Mouse (Mus musculus) gastrocnemius, adult 2 months (tissue): ENCODE results near the gene Syn3. TPM values are rescaled to one million over a fixed set of nuclear protein-coding genes. Genes with fewer than 3 reads are reported as not detected.
A peak's percentile ranks its signal among the peaks of the same experiment; 100 is the strongest.

Source experiments
- DNase-seq: peaks from one replicate; pipeline ENCODE4 v3.0.0; 2022
- H3K27ac ChIP-seq: fragments of 200-600 bp; 2 replicates; pipeline ENCODE4 v1.8.1; 2022; ENCODE audit warnings: mild to moderate bottlenecking
- H3K4me3 ChIP-seq: fragments of 200-600 bp; 2 replicates; pipeline ENCODE4 v1.8.1; 2022; ENCODE audit warnings: mild to moderate bottlenecking, moderate library complexity
- CTCF ChIP-seq: fragments of 200-600 bp; IDR thresholded peaks from 2 replicates; pipeline ENCODE4 v1.8.1; 2022; ENCODE audit warnings: antibody characterized with exemption, mild to moderate bottlenecking, moderate library complexity
- intact Hi-C: fragments of 180-260 bp; cut with DNase I; formaldehyde crosslinking; loops from one replicate; pipeline ENCODE4 v1.15.1; 2025
- total RNA-seq, 2 experiments: library from RNA; stranded (reverse); gene quantifications; 2 replicates each; pipeline ENCODE4 v1.2.3; 2021

Syn3 gene
- total RNA-seq, 2 experiments from 2014 or later: 0.28 TPM

DNA sequence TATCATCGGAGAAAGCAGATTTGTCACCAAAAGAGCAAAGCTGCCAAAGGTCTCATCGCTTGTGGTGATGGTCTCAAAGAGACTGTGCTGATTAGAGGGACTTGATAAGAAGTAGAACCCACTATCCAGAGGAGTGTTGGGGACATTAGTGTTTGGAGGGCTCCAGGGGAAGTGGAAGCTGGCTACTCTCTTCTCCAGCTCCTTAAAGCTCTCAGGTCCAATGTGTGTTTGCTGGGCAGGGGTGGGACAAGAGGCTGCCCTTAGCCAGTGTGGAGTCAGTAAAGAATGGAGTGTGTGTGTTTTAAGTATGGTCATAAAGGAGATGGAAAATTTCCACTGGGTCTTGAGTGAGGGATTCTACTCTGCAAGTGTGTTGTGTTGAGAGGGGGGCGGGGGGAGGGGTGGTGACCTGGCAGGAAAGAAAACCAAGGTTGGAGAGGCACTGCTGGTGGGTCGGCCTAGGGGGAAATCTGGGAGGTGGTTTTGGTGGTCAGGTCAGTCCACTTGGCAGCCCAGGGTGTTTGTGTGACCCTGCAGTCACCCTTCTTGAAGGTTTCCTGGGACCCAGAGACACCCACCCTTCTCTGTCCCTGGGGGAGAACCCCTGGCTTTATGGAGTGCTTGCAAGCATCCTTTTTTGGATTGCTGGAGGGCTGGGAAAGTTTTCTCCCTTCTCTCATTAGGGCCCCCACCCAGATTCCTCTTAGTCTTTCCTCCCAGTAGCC lies 196.9 kb downstream of the Syn3 start:
- TF ChIP-seq CTCF: no peak
- peak overlapping the region; percentile 89 for H3K4me3 ChIP-seq
- intact Hi-C loops: loop anchor here (1.0 to 2.0 kb wide), 2 partner anchors 39 to 151 kb away; no protein-coding TSS in a partner anchor
- H3K27ac ChIP-seq: peak overlapping the region; percentile 96
- peak; percentile 57 for DNase-seq

DNA sequence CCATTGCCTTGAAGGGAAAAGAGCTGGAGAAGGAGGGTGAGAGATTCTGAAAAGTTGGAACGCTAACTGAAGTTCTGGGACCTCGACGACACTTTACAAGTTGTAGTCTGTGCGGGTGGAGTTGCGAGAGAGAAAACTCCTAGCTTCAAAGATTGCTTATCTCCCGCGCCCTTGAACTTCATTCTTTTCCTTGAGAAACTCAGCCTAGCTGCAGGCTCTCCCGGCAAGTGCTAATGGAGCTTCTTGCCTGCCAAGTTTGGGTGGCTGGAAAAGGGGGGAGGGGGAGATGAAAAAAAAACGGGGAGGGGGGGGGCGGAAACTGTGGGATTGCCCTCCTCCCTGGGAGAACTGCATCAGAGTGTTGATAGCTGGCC lies 197.6 kb downstream of the Syn3 start:
- no peak for TF ChIP-seq CTCF
- Histone ChIP-seq H3K4me3 (peak overlapping the region; percentile 89), H3K27ac (peak overlapping the region; percentile 96)
- intact Hi-C loops: no loop called here
- DNase-seq: no peak

DNA sequence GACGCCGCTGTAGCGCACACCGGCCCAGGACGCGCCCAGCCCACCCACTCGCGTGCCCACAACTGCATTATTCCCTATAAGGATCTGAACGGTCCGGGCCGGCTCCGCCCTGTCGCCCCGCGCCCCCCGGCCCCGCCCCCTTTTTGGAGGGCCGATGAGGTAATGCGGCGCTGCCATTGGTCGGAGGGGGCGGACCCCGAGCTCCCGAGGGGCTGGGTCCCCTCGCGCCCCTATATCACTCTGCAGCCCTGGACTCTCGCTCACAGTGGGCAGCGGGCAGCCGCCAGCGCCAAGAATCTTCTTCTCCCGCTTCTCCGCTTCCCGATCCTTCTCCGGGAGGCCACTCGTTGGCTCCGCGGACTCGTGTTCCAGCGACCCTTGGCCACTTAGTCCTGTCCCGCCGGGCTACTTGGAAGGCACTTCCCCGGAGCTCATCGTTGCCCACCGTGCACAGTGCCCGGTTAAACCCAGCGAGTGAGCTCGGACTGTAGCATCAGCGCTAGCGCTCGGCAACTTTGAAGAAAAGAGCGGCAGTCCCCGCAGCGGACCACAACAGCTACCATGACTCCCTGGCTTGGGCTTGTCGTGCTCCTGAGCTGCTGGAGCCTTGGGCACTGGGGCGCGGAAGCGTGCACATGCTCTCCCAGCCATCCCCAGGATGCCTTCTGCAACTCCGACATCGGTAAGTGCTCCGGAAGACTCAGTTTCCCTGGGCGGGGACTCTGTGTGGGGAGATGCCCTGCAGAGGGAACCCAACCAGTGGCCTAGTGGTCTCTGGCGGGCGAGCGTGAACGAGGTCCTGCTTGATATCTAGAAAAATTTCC lies 198.2 kb downstream of the Syn3 start, which contains the start of gene Timp3:
TSS of gene Timp3 (plus strand) at position 80 of the 824 bp plus-strand sequence.
- H3K4me3 ChIP-seq: peak within 1 kb of the TSS; percentile 89
- DNase-seq: peak; percentile 86
- peak within 1 kb of the TSS; percentile 96 for H3K27ac ChIP-seq
- intact Hi-C loops: no loop called here
- TF ChIP-seq CTCF: no peak

DNA sequence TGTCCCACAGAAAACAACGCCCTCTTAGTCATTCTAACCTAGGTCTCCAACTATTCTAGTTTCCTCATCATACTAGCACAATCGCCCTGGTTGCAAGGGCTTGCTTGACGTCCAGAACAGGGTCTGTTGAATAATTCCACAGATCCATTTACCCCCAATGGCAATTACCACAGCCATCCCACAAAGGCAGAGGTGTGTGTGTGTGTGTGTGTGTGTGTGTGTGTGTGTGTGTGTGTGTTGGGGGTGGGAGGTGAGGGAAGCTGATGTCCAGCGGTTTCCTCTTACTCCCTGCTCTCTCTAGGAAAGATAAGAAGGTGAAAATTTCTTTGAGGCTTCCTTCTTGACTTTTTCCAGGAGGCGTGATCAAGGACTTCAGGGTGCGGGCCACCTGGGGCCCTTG lies 198.9 kb downstream of the Syn3 start:
- no peak for TF ChIP-seq CTCF
- H3K27ac ChIP-seq: peak overlapping the region; percentile 96
- DNase-seq: no peak
- peak overlapping the region; percentile 89 for H3K4me3 ChIP-seq
- intact Hi-C loops: loop anchor here (5.0 kb wide), 2 partner anchors 163 to 277 kb away; partner anchors contain the start of gene Fbxo7

DNA sequence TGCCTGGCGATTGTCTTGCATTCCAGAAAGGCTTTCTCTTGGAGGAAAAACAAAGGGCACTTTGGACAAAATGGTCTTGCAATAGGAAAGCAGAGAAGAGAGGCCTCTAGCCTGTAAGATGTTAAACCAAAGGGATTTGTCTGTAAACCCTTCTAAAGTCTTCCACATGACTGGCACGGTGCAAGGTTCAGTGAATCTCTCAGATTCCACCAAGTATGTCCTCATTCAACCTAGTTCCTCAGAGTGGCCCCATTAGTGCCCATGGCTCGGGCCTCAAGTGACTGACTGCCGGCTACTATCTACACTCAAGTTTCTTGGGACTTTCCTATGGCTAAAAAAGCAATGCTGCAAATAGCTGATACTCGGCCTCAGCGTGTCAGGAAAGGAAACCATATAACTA lies 200.4 kb downstream of the Syn3 start:
- Histone ChIP-seq H3K27ac (peak overlapping the region; percentile 61), H3K4me3 (no peak overlapping the region)
- intact Hi-C loops: loop anchor here (5.0 kb wide), 2 partner anchors 164 to 276 kb away; partner anchors contain the start of gene Fbxo7
- DNase-seq: no peak
- TF ChIP-seq CTCF: no peak

DNA sequence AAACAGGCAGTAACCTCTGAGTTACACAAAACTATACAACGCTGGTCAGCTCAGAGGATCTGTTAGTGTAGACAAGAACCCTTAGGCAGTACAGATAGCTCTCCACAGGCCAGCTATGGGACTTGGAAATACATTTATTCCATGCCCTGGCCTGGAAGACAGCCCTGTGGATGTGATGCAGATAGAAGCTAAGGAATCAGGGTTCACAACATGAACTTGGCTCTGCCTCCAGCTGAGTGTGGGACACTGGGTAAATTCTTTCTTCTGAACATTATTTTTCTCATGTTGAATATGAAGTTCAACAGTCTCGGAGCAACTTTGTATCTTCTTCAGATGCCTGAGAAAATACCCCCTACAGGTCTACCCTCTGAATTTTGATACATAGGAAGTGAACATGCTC lies 201.4 kb downstream of the Syn3 start:
- no peak for DNase-seq
- TF ChIP-seq CTCF: no peak
- Histone ChIP-seq H3K4me3 (no peak overlapping the region), H3K27ac (peak overlapping the region; percentile 61; the same call in 1 of the 2 replicates)
- intact Hi-C loops: loop anchor here (5.0 kb wide), 2 partner anchors 165 to 275 kb away; partner anchors contain the start of gene Fbxo7

DNA sequence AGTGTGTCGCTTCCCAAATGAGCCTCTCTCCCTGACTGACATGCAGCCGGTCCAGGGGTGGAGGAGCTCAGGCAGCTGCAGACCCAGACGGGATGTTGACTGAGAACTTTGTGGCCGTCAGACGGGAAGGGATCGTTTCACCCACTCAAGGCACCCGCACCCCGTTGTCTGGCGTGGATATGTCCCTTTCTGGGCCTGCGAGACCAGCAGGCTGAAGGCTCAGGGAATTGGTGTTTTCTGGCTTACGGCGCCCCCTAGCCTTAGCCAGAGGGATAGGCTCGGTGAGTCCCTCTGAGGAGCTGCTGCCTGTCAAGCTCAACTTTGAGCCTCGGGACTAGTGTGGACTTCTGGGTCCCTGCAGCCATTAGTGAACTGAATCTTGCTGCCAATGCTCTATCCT lies 202.6 kb downstream of the Syn3 start:
- Histone ChIP-seq H3K4me3 (peak overlapping the region; percentile 4), H3K27ac (peak overlapping the region; percentile 75)
- DNase-seq: peak; percentile 85
- TF ChIP-seq CTCF: no peak; the same call in none of the 2 replicates
- intact Hi-C loops: loop anchor here (1.0 to 5.0 kb wide), 3 partner anchors 166 to 274 kb away; partner anchors contain the start of gene Fbxo7

DNA sequence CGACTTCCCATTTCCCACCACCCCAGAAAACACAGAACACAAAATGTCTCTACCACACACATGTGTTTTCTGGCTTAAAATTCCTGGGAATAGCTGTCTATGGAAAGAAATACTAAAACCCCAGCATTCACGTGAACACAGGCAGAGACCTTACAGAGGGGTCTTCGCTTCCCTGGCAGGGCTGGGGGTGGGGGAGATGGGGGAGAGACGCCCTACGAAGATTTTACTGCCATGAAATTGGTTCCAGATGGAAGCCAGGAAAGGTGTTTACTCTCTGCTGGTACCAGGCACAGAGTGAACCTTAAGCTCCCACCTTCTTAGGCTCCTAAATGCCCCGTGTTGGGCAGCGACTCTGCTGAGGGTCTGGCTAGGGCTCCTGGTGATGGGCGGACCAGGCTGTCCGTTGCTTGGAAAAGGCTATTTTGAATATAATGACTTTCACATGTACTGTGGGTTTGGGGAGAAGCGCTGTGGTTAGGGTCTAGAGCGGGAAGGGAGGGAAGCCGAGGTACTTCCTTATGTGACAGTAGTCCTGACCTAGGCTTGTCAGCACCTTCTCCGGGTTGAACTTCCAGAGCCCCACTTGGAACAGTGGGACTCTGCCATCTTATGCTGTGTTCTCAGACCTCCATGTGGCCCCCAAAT lies 203.1 kb downstream of the Syn3 start:
- TF ChIP-seq CTCF: no peak
- peak overlapping the region; percentile 4 for H3K4me3 ChIP-seq
- peak overlapping the region; percentile 75 for H3K27ac ChIP-seq
- DNase-seq: no peak
- intact Hi-C loops: loop anchor here (1.0 to 5.0 kb wide), 4 partner anchors 113 to 273 kb away; partner anchors contain the start of gene Fbxo7

DNA sequence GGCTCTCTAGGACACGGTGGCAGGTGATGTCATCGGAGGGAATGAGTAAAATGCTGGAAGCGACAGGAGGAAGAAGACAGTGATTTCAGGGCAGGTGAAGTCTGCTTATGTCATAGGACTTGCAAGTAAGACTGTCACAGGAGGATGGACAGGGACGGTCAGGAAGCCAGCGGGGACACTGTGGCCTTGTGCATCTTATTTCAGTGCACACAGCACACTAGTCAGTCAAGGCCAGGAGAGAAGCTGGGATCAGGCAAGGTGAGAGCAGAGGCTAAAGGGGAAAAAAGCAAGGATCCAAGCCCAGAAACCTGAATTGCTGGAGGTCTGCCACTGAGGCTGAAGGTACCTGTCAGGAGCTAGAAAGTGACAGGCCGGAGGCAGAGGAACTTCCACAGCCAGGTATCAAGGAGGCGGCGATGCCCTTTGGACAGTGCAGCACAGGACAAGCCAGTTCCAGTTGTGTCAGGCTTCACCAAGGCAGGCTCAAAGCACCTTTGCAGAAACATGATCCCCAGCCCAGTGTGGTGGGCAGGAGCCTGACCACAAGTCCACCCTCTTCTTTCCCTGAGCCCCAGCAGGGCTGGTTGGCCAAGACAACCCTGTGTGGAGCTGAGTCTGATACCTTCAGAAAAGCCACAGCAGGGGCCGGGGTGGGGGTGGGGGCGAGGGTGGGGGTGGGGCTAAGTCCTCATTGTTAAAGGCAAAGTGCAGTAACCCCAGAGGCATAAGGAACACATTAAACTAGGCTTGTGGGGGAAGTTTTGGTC lies 203.9 kb downstream of the Syn3 start:
- intact Hi-C loops: loop anchor here (1.0 to 5.0 kb wide), 3 partner anchors 112 to 272 kb away; partner anchors contain the start of gene Fbxo7
- no peak for DNase-seq
- Histone ChIP-seq H3K4me3 (no peak overlapping the region), H3K27ac (peak overlapping the region; percentile 16; the same call in 1 of the 2 replicates)
- no peak for TF ChIP-seq CTCF

DNA sequence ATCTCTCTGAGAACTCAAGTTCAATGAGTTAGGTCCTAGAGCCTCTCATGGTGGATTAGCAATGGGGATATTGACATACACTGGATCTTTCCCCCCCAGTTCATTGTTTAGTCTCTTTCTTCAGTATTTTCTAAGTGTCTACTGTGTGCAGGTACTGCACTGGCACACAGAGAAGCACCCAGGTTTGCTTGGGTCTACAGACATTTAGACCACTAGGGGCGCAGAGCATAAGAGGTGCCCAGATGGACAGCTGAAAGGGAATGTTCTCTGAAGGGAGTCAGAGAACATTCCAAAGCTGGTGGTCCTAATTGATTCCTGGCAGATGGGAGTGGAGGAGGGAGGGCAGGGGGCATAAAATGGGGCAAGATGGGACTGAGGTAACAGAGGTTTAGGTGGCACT lies 204.8 kb downstream of the Syn3 start:
- Histone ChIP-seq H3K4me3 (no peak overlapping the region), H3K27ac (no peak overlapping the region)
- TF ChIP-seq CTCF: peak; percentile 21; the same call in 1 of the 2 replicates
- DNase-seq: no peak
- intact Hi-C loops: no loop called here

DNA sequence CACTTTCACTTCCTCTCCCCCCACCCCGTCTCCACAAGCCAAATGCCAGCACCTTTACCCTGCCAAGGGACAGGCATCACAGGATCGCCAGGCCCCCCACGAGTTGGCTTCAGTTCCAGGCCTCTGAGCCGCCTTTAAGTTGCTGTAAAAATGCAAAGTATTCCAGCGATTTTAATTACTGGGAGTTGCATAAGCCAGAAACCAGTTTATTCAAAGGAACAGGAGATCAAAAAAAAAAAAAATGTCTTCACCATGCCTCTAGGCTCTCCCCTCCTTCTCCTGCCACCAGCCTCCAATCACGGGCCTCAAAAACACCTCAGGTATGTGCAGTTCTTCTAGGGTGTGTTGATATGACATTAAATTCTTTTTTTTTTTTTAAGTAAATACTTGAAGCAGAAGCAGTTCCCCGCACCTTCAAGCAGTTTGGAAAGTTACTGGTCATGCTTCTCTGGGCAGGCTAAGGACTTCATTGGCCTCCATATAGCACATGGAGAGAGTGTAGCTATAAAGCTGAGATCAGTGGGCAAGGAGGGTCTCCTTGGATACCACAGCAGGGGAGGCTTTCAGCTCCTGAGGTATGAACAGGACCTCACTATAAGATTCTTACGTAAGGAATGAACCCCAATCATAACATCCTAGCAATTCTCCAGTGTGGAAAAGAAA lies 208.5 kb downstream of the Syn3 start:
- intact Hi-C loops: no loop called here
- DNase-seq: no peak
- H3K4me3 ChIP-seq: no peak overlapping the region
- no peak overlapping the region for H3K27ac ChIP-seq
- TF ChIP-seq CTCF: no peak
